Mouse (Mus musculus) hindbrain, embryonic 12.5 days (tissue): ENCODE data around the gene Scamp2. TPM values are rescaled to one million over a fixed set of nuclear protein-coding genes. Genes with fewer than 3 reads are reported as not detected.

Experiments used
- ATAC-seq: fragments of 200-750 bp; cut with Nextera tagmentation; 2 replicates; pipeline ENCODE4 v1.8.0; 2017; ENCODE audit warnings: moderate TSS enrichment; ENCODE audit not compliant: low FRiP score
- H3K27ac ChIP-seq: fragments of 300-500 bp; sonication (generic); 2 replicates; pipeline ENCODE4 v1.5.1; 2016; ENCODE audit warnings: mild to moderate bottlenecking
- H3K27me3 ChIP-seq: fragments of 300-500 bp; sonication (generic); 2 replicates; pipeline ENCODE4 v1.6.1; 2016; ENCODE audit warnings: mild to moderate bottlenecking
- H3K36me3 ChIP-seq: fragments of 300-500 bp; sonication (generic); 2 replicates; pipeline ENCODE4 v1.6.1; 2016; ENCODE audit warnings: mild to moderate bottlenecking
- H3K4me1 ChIP-seq: fragments of 300-500 bp; sonication (generic); 2 replicates; pipeline ENCODE4 v1.6.1; 2016
- H3K4me2 ChIP-seq: fragments of 300-500 bp; sonication (generic); replicated peaks from 2 replicates; pipeline ENCODE4 v1.6.1; 2016; ENCODE audit warnings: mild to moderate bottlenecking
- H3K4me3 ChIP-seq: fragments of 300-500 bp; sonication (generic); 2 replicates; pipeline ENCODE4 v1.5.1; 2016; ENCODE audit warnings: mild to moderate bottlenecking
- H3K9ac ChIP-seq: fragments of 300-500 bp; sonication (generic); 2 replicates; pipeline ENCODE4 v1.6.1; 2016; ENCODE audit warnings: mild to moderate bottlenecking, moderate library complexity
- H3K9me3 ChIP-seq: fragments of 300-500 bp; sonication (generic); replicated peaks from 2 replicates; pipeline ENCODE4 v1.6.1; 2016; ENCODE audit warnings: mild to moderate bottlenecking
- WGBS: fragments of 180-500 bp; shearing (Covaris S2); methylation state at CpG from one replicate; pipeline ENCODE4 v1.1.7; 2016; 5-methylcytosine and 5-hydroxymethylcytosine counted together
- polyA plus RNA-seq: library from polyadenylated mRNA; unstranded; fragments of >200 nt; fragmentation: Nextera tagmentation; extraction: Ambion mirVana; gene quantifications from 2 replicates; pipeline ENCODE4 v1.2.1, GENCODE M21; 2016

Scamp2 gene
- polyA plus RNA-seq, 1 experiment from 2014 or later = 61.9 TPM

DNA sequence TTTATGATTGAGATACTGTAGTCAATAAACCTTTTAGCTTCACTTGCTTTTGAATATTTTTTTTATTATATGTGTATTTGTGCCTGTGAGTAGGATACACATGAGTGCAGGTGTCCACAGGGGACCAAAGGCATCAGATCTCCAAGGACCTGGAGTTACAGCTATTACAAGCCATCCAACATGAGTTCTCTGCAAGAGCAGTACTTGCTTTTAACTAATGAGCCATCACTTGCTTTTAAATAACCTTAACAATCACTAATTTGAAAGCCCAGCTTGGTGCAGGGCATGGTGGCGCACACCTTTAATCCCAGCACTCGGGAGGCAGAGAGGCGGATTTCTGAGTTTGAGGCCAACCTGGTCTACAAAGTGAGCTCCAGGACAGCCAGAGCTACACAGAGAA is 6.0 kb upstream of the Scamp2 start:
- ATAC-seq = no peak
- Histone ChIP-seq H3K36me3 (peaks cover 7% of the 10 kb centered on the region), H3K27me3 (no peaks in the 10 kb centered on the region), H3K4me3 (no peak overlapping the region), H3K9ac (no peak overlapping the region), H3K4me1 (peaks cover 13% of the 10 kb centered on the region), H3K4me2 (no peak overlapping the region), H3K27ac (no peak overlapping the region), H3K9me3 (no peaks in the 10 kb centered on the region)
- 48% methylated on average over 3 of the region's 3 CpGs for WGBS

GRCm38 (mm10) chr9:57557215-57557614 is 3.5 kb upstream of the Scamp2 start:
- 83% methylated on average over 3 of the region's 3 CpGs for WGBS
- Histone ChIP-seq H3K27me3 (no peaks in the 10 kb centered on the region), H3K27ac (no peak overlapping the region), H3K9me3 (no peaks in the 10 kb centered on the region), H3K9ac (no peak overlapping the region), H3K4me3 (no peak overlapping the region), H3K4me2 (no peak overlapping the region), H3K4me1 (peaks cover 19% of the 10 kb centered on the region), H3K36me3 (no peaks in the 10 kb centered on the region)
- ATAC-seq = no peak

DNA sequence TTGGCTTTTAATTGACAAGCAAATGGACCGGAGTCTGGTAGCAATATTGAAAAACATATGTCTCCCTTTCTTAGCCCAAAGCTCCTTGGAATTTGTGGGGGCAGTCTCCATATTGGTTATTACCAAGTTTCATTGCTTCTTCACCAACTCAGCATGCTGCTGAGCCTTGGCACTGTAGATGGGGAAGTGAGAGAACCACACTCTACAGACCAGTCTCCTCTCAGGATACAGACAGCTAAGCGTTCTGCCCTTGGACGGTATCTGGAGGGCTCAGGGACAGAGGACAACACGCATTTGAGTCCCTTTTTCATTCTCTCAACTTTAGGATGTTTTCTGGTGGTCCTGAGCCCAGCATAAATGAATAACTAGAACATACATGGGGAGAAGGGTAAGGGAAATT is 2.1 kb upstream of the Scamp2 start:
- 84% methylated on average over 4 of the region's 4 CpGs for WGBS
- H3K27me3 ChIP-seq = no peaks in the 10 kb centered on the region
- no peak overlapping the region for H3K27ac ChIP-seq
- no peak overlapping the region for H3K4me2 ChIP-seq
- H3K4me1 ChIP-seq = peaks cover 29% of the 10 kb centered on the region
- no peak overlapping the region for H3K9ac ChIP-seq
- H3K36me3 ChIP-seq = no peaks in the 10 kb centered on the region
- no peaks in the 10 kb centered on the region for H3K9me3 ChIP-seq
- H3K4me3 ChIP-seq = no peak overlapping the region
- no peak for ATAC-seq

DNA sequence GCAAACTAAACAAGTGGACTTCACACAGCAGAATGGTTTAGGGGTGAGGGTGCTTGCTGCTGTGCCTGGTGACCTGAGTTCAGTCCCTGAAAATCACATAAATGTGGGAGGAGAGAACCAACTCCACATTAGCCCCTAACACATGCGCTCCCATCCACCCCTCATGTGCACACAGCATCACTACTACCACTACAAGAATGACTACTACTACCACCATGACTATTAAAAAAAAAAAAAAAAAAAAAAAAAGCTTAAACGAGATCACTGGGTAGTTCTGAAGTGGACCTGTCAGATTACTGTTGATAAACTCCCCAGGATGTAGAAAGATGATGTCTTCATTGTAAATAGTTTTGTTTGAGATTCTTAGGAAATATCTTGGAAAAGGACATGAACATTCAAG is 1.2 kb upstream of the Scamp2 start:
- peaks cover 26% of the 10 kb centered on the region for H3K4me1 ChIP-seq
- no peak overlapping the region for H3K9ac ChIP-seq
- H3K4me2 ChIP-seq = no peak overlapping the region
- no peak overlapping the region for H3K27ac ChIP-seq
- H3K9me3 ChIP-seq = no peaks in the 10 kb centered on the region
- H3K4me3 ChIP-seq = no peak overlapping the region
- 68% methylated on average over 2 of the region's 2 CpGs for WGBS
- no peaks in the 10 kb centered on the region for H3K36me3 ChIP-seq
- H3K27me3 ChIP-seq = no peaks in the 10 kb centered on the region
- no peak for ATAC-seq

DNA sequence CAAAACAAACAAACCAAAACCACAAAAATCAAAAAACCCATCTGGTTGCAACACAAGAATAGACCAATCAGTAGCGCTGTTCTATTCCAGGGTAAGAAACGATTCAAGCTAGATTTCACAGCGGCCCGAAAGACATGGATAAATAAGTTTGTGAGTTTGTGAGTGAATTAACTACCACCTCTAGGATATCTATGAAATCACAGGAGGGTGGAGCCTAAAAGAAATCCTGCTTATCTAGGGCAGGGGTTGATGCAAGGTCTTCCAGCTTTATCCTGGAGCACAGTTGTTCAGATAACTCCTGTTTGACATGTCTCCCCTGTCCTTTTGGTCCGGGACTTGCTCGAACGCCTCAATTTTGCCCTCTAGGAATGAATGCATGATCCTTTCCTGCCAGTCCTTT is 480 bp upstream of the Scamp2 start:
- H3K27ac ChIP-seq = peak overlapping the region; percentile 84
- peak overlapping the region; percentile 72 for H3K9ac ChIP-seq
- H3K4me3 ChIP-seq = peak overlapping the region; percentile 66
- 29% methylated on average over 7 of the region's 7 CpGs for WGBS
- ATAC-seq = no peak
- H3K4me1 ChIP-seq = peaks cover 25% of the 10 kb centered on the region
- H3K36me3 ChIP-seq = no peaks in the 10 kb centered on the region; the same call in 1 of the 2 replicates
- H3K27me3 ChIP-seq = no peaks in the 10 kb centered on the region
- peak overlapping the region; percentile 83 for H3K4me2 ChIP-seq
- no peaks in the 10 kb centered on the region for H3K9me3 ChIP-seq

DNA sequence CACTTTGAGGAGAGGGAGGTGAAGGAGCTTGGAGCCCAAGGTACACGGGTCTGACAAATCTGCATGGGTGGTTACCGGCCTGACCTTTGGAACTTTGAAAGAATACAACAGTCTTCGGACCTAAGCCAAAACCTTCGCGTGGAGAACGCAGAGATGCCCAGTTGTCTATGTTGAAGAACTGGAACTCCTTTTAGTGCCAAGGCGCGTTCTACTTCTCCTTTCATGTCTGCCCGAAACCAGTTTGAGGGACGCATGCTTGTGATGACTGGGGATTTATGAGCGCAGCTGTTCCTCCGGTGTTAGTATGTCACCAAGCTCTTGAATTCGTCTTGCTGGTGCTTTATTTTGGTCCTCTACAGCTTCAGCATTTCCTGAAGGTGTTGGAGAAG is 962 bp downstream of the Scamp2 start:
- Histone ChIP-seq H3K9me3 (no peaks in the 10 kb centered on the region), H3K36me3 (no peaks in the 10 kb centered on the region; the same call in 1 of the 2 replicates)

DNA sequence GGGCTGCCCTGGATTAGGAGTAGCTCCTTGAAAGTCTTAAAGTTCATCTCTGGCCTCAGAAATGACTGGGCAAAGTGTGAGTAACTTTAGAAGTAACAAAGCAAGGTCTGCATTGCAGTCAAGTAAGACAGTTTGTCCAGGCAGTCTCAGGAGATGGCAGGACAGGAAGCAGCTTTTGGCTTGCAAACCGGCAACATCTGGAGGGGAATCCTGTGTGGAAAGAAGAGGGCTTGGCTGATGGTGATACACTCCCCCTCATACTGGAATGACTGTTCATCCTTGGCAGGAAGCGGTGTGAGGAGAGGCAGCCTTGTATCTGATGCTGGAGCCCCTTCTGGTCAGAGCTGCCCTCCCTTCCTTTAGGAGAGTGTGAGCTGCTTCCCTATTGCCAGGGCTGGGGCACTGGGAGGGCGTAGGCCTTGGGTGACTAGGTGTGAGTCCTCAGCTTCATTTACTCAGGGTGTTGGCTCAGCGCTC is 2.2 kb downstream of the Scamp2 start:
- no peak overlapping the region for H3K4me3 ChIP-seq
- H3K4me2 ChIP-seq = no peak overlapping the region
- H3K9me3 ChIP-seq = no peaks in the 10 kb centered on the region
- WGBS = 83% methylated on average over 4 of the region's 4 CpGs
- ATAC-seq = no peak
- H3K36me3 ChIP-seq = peaks cover under 1% of the 10 kb centered on the region
- peaks cover 32% of the 10 kb centered on the region for H3K4me1 ChIP-seq
- H3K27me3 ChIP-seq = no peaks in the 10 kb centered on the region
- H3K27ac ChIP-seq = no peak overlapping the region
- no peak overlapping the region for H3K9ac ChIP-seq

More for the DNA sequence above, 962 bp downstream of the Scamp2 start:
- Histone ChIP-seq H3K27ac (no peak overlapping the region), H3K4me3 (peak overlapping the region; percentile 66), H3K4me2 (peak overlapping the region; percentile 83), H3K9ac (peak overlapping the region; percentile 45; the same call in 1 of the 2 replicates), H3K4me1 (peaks cover 32% of the 10 kb centered on the region), H3K27me3 (no peaks in the 10 kb centered on the region)
- no peak for ATAC-seq
- 82% methylated on average over 13 of the region's 13 CpGs for WGBS

DNA sequence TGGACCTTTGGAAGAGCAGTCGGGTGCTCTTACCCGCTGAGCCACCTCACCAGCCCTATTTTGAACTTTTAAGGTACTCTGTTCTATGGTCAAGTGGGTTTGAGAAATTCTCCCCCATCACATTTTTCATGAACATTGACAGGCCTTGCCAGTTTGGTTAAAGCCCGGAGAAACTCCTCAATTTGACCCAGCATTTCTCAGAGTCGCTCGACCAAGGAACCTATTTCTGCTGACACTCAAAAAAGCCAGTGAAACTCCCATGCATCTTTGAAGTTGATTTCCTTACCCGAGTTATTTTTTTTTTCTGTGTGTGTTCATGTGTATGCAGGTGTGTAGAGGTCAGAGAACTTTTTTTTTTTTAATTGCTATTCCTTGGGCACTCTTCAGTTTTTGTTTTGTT is 3.9 kb downstream of the Scamp2 start:
- no peak for ATAC-seq
- no peaks in the 10 kb centered on the region for H3K9me3 ChIP-seq
- no peak overlapping the region for H3K4me3 ChIP-seq
- no peaks in the 10 kb centered on the region for H3K27me3 ChIP-seq
- H3K4me2 ChIP-seq = no peak overlapping the region
- peaks cover 32% of the 10 kb centered on the region for H3K4me1 ChIP-seq
- WGBS = 84% methylated on average over 6 of the region's 6 CpGs
- H3K27ac ChIP-seq = no peak overlapping the region
- no peak overlapping the region for H3K9ac ChIP-seq
- H3K36me3 ChIP-seq = peaks cover 18% of the 10 kb centered on the region

- Histone ChIP-seq H3K9me3 (no peaks in the 10 kb centered on the region), H3K4me1 (peaks cover 28% of the 10 kb centered on the region), H3K9ac (no peak overlapping the region), H3K4me3 (no peak overlapping the region), H3K36me3 (peaks cover 23% of the 10 kb centered on the region), H3K27ac (0 out of 2 replicates have a peak overlapping the region, but pooled peaks have one; percentile 14), H3K27me3 (no peaks in the 10 kb centered on the region), H3K4me2 (no peak overlapping the region)
- WGBS = 60% methylated on average over 10 of the region's 10 CpGs
- ATAC-seq = no peak
Observed at GRCm38 (mm10) chr9:57565741-57566221, 5.0 kb downstream of the Scamp2 start.

- H3K9ac ChIP-seq = no peak overlapping the region
- H3K27ac ChIP-seq = no peak overlapping the region
- 62% methylated on average over 8 of the region's 8 CpGs for WGBS
- no peak overlapping the region for H3K4me2 ChIP-seq
- H3K27me3 ChIP-seq = no peaks in the 10 kb centered on the region
- no peaks in the 10 kb centered on the region for H3K9me3 ChIP-seq
- H3K36me3 ChIP-seq = peaks cover 32% of the 10 kb centered on the region
- H3K4me1 ChIP-seq = peaks cover 22% of the 10 kb centered on the region
- no peak for ATAC-seq
- no peak overlapping the region for H3K4me3 ChIP-seq
Observed at GRCm38 (mm10) chr9:57566846-57567245, 6.1 kb downstream of the Scamp2 start.

- H3K4me1 ChIP-seq = peaks cover 7% of the 10 kb centered on the region; the same call in 1 of the 2 replicates
- H3K27me3 ChIP-seq = no peaks in the 10 kb centered on the region
- H3K9ac ChIP-seq = no peak overlapping the region
- 96% methylated on average over 6 of the region's 6 CpGs for WGBS
- no peak overlapping the region for H3K27ac ChIP-seq
- H3K4me2 ChIP-seq = no peak overlapping the region
- no peaks in the 10 kb centered on the region for H3K9me3 ChIP-seq
- no peak overlapping the region for H3K4me3 ChIP-seq
- peaks cover 32% of the 10 kb centered on the region for H3K36me3 ChIP-seq
- ATAC-seq = no peak
Observed at GRCm38 (mm10) chr9:57568500-57568899, 7.8 kb downstream of the Scamp2 start.

DNA sequence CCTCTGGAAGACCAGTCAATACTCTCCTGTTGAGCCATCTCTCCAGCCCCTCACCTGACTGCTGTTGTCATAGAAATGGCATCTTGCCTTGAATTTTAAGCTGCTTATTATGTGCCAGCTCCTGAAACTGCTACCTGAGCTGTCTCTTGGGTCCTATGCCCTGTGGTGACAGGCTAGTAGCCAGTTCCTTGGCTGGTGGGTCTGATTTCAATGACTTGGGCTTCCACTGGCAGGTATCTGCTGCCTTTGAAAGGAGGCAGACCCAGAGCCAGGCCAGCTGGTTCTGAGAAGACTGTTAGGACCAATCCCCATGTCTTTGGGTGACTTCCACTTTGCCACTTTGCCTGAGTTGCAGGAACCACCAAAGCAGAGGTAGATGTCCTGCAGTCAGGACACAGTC is 13.7 kb downstream of the Scamp2 start:
- no peak overlapping the region for H3K4me3 ChIP-seq
- H3K4me1 ChIP-seq = no peaks in the 10 kb centered on the region
- no peak overlapping the region for H3K4me2 ChIP-seq
- H3K9me3 ChIP-seq = no peaks in the 10 kb centered on the region
- peaks cover 42% of the 10 kb centered on the region for H3K36me3 ChIP-seq
- no peaks in the 10 kb centered on the region for H3K27me3 ChIP-seq
- H3K9ac ChIP-seq = no peak overlapping the region
- no peak overlapping the region for H3K27ac ChIP-seq
- no peak for ATAC-seq

GRCm38 (mm10) chr9:57575577-57575976 is 14.8 kb downstream of the Scamp2 start:
- Histone ChIP-seq H3K4me1 (no peaks in the 10 kb centered on the region), H3K27me3 (no peaks in the 10 kb centered on the region), H3K4me2 (no peak overlapping the region), H3K27ac (no peak overlapping the region), H3K9ac (no peak overlapping the region), H3K4me3 (no peak overlapping the region), H3K36me3 (peaks cover 47% of the 10 kb centered on the region), H3K9me3 (no peaks in the 10 kb centered on the region)
- ATAC-seq = no peak
- whole genome bisulfite sequencing = 80% methylated on average over 3 of the region's 3 CpGs
